Mouse (Mus musculus): ENCODE measurements around the gene Pithd1. TPM values are rescaled to one million over a fixed set of nuclear protein-coding genes. Genes with fewer than 3 reads are reported as not detected.

Pithd1 gene
- polyA plus RNA-seq, 1 experiment from 2014 or later, result 61.5 TPM

GRCm38 (mm10) chr4:136027416-136028131 is 40.5 kb upstream of the Pithd1 start:
- no peak for DNase-seq
- no peaks in the 10 kb centered on the region for H3K36me3 ChIP-seq (ENCODE audit: insufficient read depth)
- H3K27me3 ChIP-seq (ENCODE audit: insufficient read depth, low read length), result no peaks in the 10 kb centered on the region
- H3K4me2 ChIP-seq, result no peak overlapping the region
- no peak overlapping the region for H3K9ac ChIP-seq
- no peak for ATAC-seq (ENCODE audit: insufficient read depth)
- H3K27ac ChIP-seq (ENCODE audit: low read depth), result no peak overlapping the region
- H3K4me1 ChIP-seq (ENCODE audit: insufficient read depth), result no peaks in the 10 kb centered on the region
- 63% methylated on average over 8 of the region's 8 CpGs for WGBS
- no peak overlapping the region for H3K4me3 ChIP-seq (ENCODE audit: low read depth, low read length)
- H3K9me3 ChIP-seq (ENCODE audit: low read depth, low read length), result no peaks in the 10 kb centered on the region
- no peak for TF ChIP-seq CTCF (IDR thresholded peaks at IDR 0.05; ENCODE audit: low read depth)

- no peaks in the 10 kb centered on the region for H3K9me3 ChIP-seq (ENCODE audit: low read depth, low read length)
- ATAC-seq (ENCODE audit: insufficient read depth) (no peak), DNase-seq (no peak)
- no peak overlapping the region for H3K4me2 ChIP-seq
- no peak overlapping the region for H3K27ac ChIP-seq (ENCODE audit: low read depth)
- no peaks in the 10 kb centered on the region for H3K36me3 ChIP-seq (ENCODE audit: insufficient read depth)
- no peak for TF ChIP-seq CTCF (IDR thresholded peaks at IDR 0.05; ENCODE audit: low read depth)
- H3K27me3 ChIP-seq (ENCODE audit: insufficient read depth, low read length), result no peaks in the 10 kb centered on the region
- 68% methylated on average over 1 of the region's 1 CpGs for WGBS
- H3K4me3 ChIP-seq (ENCODE audit: low read depth, low read length), result no peak overlapping the region
- no peaks in the 10 kb centered on the region for H3K4me1 ChIP-seq (ENCODE audit: insufficient read depth)
- H3K9ac ChIP-seq, result no peak overlapping the region
Measured at GRCm38 (mm10) chr4:136025350-136025749, 38.3 kb upstream of the Pithd1 start.

GRCm38 (mm10) chr4:136022924-136023323 is 35.9 kb upstream of the Pithd1 start:
- Histone ChIP-seq H3K4me2 (no peak overlapping the region), H3K9me3 (ENCODE audit: low read depth, low read length) (no peaks in the 10 kb centered on the region), H3K9ac (no peak overlapping the region), H3K27me3 (ENCODE audit: insufficient read depth, low read length) (no peaks in the 10 kb centered on the region), H3K27ac (ENCODE audit: low read depth) (no peak overlapping the region), H3K4me1 (ENCODE audit: insufficient read depth) (0 out of 2 replicates have a peak, but pooled peaks cover 2% of the 10 kb centered on the region), H3K36me3 (ENCODE audit: insufficient read depth) (no peaks in the 10 kb centered on the region), H3K4me3 (ENCODE audit: low read depth, low read length) (no peak overlapping the region)
- TF ChIP-seq CTCF (IDR thresholded peaks at IDR 0.05; ENCODE audit: low read depth), result no peak
- no peak for DNase-seq
- ATAC-seq (ENCODE audit: insufficient read depth), result no peak
- WGBS, result 91% methylated on average over 9 of the region's 9 CpGs

GRCm38 (mm10) chr4:136021549-136022047 is 34.5 kb upstream of the Pithd1 start, which contains the start of gene Eloa:
Gene Eloa (minus strand): TSS chr4:136021763.
- no peak for TF ChIP-seq CTCF (IDR thresholded peaks at IDR 0.05; ENCODE audit: low read depth)
- Histone ChIP-seq H3K4me2 (peak within 1 kb of the TSS; percentile 86), H3K4me3 (ENCODE audit: low read depth, low read length) (peak within 1 kb of the TSS; percentile 98), H3K9me3 (ENCODE audit: low read depth, low read length) (no peaks in the 10 kb centered on the region), H3K27ac (ENCODE audit: low read depth) (peak within 1 kb of the TSS; percentile 76), H3K4me1 (ENCODE audit: insufficient read depth) (0 out of 2 replicates have a peak, but pooled peaks cover 2% of the 10 kb centered on the region), H3K9ac (peak within 1 kb of the TSS; percentile 96), H3K27me3 (ENCODE audit: insufficient read depth, low read length) (no peaks in the 10 kb centered on the region), H3K36me3 (ENCODE audit: insufficient read depth) (no peaks in the 10 kb centered on the region)
- ATAC-seq (ENCODE audit: insufficient read depth) (peak; percentile 99), DNase-seq (peak; percentile 100)
- under 1% methylated on average over 39 of the region's 48 CpGs for WGBS

GRCm38 (mm10) chr4:136020743-136021548 is 33.9 kb upstream of the Pithd1 start:
- Histone ChIP-seq H3K9me3 (ENCODE audit: low read depth, low read length) (no peaks in the 10 kb centered on the region), H3K4me1 (ENCODE audit: insufficient read depth) (0 out of 2 replicates have a peak, but pooled peaks cover 2% of the 10 kb centered on the region), H3K27ac (ENCODE audit: low read depth) (peak overlapping the region; percentile 76), H3K4me2 (peak overlapping the region; percentile 86), H3K4me3 (ENCODE audit: low read depth, low read length) (peak overlapping the region; percentile 98), H3K27me3 (ENCODE audit: insufficient read depth, low read length) (no peaks in the 10 kb centered on the region), H3K9ac (peak overlapping the region; percentile 96), H3K36me3 (ENCODE audit: insufficient read depth) (no peaks in the 10 kb centered on the region)
- TF ChIP-seq CTCF (IDR thresholded peaks at IDR 0.05; ENCODE audit: low read depth), result no peak
- ATAC-seq (ENCODE audit: insufficient read depth) (peak; percentile 70), DNase-seq (peak; percentile 38)
- WGBS, result under 1% methylated on average over 62 of the region's 62 CpGs

GRCm38 (mm10) chr4:136016059-136016602 is 29.1 kb upstream of the Pithd1 start:
- H3K27me3 ChIP-seq (ENCODE audit: insufficient read depth, low read length), result no peaks in the 10 kb centered on the region
- H3K36me3 ChIP-seq (ENCODE audit: insufficient read depth), result peaks cover 32% of the 10 kb centered on the region
- no peaks in the 10 kb centered on the region for H3K9me3 ChIP-seq (ENCODE audit: low read depth, low read length)
- ATAC-seq (ENCODE audit: insufficient read depth), result no peak
- no peak overlapping the region for H3K4me2 ChIP-seq
- DNase-seq, result no peak
- H3K27ac ChIP-seq (ENCODE audit: low read depth), result no peak overlapping the region
- TF ChIP-seq CTCF (IDR thresholded peaks at IDR 0.05; ENCODE audit: low read depth), result no peak
- no peak overlapping the region for H3K9ac ChIP-seq
- no peak overlapping the region for H3K4me3 ChIP-seq (ENCODE audit: low read depth, low read length)
- 69% methylated on average over 3 of the region's 3 CpGs for WGBS
- H3K4me1 ChIP-seq (ENCODE audit: insufficient read depth), result 0 out of 2 replicates have a peak, but pooled peaks cover 2% of the 10 kb centered on the region
